Mouse (Mus musculus) lung, postnatal 4 days (tissue): ENCODE data around the gene Ufm1.

ENCODE experiments used
- DNase-seq, 2 experiments: peaks; one replicate each; pipeline ENCODE4 v3.0.0; 2021

Ufm1 gene

GRCm38 (mm10) chr3:53863383-53864220, at the start of gene Ufm1:
Ufm1 (minus strand) TSS chr3:53863830.
- peak; percentile 93 to 96 for DNase-seq

- no peak for DNase-seq
Observed at GRCm38 (mm10) chr3:53890619-53891540, 27.2 kb upstream of the Ufm1 start.

- no peak for DNase-seq
Observed at GRCm38 (mm10) chr3:53871596-53871995, 8.0 kb upstream of the Ufm1 start.

DNA sequence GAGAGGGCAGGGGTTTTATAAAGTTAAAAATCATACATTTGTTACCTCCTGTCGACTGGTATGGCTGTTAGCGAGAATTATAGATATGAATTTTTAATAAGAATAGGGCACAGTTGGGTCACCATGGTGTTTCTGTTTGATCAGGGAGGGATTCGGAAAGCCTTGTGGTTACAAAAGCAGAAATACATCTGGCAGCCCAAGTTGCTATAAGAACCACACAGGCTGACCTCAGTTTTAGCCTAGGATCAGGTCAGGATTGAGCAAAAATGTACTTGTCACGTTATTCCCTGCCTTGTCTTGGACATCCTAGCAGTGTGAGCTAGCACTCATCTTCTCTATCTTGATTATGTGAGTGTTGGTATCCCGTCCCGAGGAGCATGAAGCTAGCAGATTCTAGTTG, 6.9 kb upstream of the Ufm1 start:
- no peak for DNase-seq

DNA sequence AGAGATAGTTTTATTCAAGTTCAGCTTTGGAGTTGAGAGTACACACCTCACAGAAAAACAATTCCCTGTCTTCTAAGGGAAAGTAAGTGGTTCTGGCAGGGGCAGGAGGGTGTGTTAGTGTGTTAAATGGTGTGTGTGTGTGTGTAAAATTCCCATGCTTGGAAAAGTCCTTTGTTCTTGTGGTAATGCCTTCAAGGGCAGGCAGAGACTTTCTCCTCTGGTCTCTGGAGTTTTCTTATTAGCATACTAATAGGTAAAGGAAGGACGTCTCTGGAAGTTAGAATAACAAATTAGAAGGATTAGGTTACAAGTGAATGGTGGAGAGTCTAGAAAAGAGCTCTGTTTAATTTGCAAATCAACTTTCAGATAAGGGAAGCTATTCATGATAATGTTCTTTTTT, 5.6 kb upstream of the Ufm1 start:
- DNase-seq, result no peak

DNA sequence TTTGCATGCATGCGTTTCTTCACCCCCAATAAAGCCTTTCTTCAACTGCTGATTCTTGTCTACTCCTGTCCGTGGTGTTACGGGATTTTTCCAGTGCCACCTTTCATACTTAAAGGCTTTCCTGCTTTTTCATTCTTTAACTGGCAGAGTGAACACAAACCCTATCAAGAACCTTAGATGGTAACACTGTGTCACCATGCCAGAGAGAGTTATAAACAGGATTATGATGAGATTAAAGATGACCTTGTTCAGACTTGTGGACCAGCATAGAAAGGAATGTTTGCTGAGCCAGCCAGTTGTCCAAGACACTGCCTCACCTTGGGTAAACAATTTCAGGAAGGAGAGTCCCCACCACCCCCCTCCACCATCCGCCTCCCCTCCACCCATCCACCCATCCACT, 4.6 kb upstream of the Ufm1 start:
- DNase-seq, result no peak

DNA sequence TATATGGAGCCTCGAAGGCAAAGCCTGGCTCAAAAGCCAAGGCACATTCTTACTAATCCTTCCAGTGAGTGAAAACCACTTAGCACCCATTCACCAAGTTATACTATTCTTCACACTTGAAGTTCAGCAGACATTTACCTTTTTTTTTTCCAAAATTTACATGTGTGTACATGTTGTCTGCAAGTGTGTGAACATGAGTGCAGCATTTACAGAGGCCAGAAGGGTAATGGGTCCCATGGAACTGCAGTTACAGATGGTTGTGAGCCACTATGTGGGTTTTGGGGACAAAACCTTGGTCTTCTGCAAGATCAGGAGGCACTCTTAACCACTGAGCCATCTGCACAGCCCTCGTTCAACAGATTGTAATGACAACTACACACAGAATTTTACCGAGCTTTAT, 8.8 kb downstream of the Ufm1 start:
- no peak for DNase-seq

- DNase-seq, result no peak
Observed at GRCm38 (mm10) chr3:53854261-53854660, 9.4 kb downstream of the Ufm1 start.

- no peak for DNase-seq
Observed at GRCm38 (mm10) chr3:53848262-53848661, 15.4 kb downstream of the Ufm1 start.

GRCm38 (mm10) chr3:53847726-53848125, 15.9 kb downstream of the Ufm1 start:
- DNase-seq, result no peak

- no peak for DNase-seq
Observed at GRCm38 (mm10) chr3:53846206-53846928, 17.3 kb downstream of the Ufm1 start.

- no peak for DNase-seq
Observed at GRCm38 (mm10) chr3:53844786-53845185, 18.8 kb downstream of the Ufm1 start, which contains the start of gene Gm10985. Gm10985 (plus strand) TSS chr3:53845086.

- no peak for DNase-seq
Observed at GRCm38 (mm10) chr3:53834238-53834637, 29.4 kb downstream of the Ufm1 start.

DNA sequence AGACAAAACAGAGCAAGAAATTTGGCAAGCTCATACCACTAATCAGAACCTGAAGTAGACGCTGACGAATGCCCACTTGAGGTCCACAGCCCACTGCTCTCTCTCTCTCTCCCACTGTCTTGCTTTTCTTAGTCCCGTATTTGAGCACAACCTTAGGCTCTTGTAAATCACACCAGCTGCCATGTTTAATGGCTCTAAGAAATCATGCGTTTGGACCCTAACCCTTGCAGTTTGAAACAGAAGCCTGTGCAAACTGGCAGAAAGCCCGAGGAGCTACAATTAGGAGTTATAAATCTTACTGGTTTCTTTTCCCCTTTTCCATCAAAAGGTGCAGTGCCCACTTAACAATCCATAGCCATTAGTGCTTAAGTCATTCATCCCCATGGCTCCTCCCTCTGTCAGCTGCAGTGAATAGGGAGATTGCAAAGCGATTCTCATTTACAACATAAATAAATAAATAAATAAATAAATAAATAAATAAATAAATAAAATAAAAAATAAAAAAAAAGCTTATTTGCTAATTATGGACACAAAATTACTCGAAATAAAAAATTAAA, 50.1 kb downstream of the Ufm1 start:
- DNase-seq, result no peak
